Mouse (Mus musculus) limb, embryonic 14.5 days (tissue): Measurements from ENCODE around the gene Ttc3. TPM values are rescaled to one million over a fixed set of nuclear protein-coding genes. Genes with fewer than 3 reads are reported as not detected.
"Not testable (repeated sequence)": the region's sequence is repeated elsewhere in the genome, so short reads cannot be mapped to it uniquely, and the experiment has no call there.

ENCODE experiments used
- ATAC-seq: fragments of 200-750 bp; cut with Nextera tagmentation; 2 replicates; pipeline ENCODE4 v1.8.0; 2017; ENCODE audit warnings: low read depth, moderate number of reproducible peaks, moderate TSS enrichment; ENCODE audit not compliant: low FRiP score
- DNase-seq: peaks from one replicate; pipeline ENCODE4 v3.0.0-alpha.2; 2015; ENCODE audit warnings: low spot score
- H3K27ac ChIP-seq: fragments of 300-500 bp; sonication (generic); replicated peaks from 2 replicates; pipeline ENCODE4 v1.5.1; 2014; ENCODE audit warnings: low read depth, mild to moderate bottlenecking, low read length, moderate library complexity, mixed read lengths
- H3K27me3 ChIP-seq: fragments of 300-500 bp; sonication (generic); 2 replicates; pipeline ENCODE4 v1.6.1; 2014; ENCODE audit warnings: low read length, mixed read lengths; ENCODE audit not compliant: control insufficient read depth, insufficient read depth
- H3K36me3 ChIP-seq: fragments of 300-500 bp; sonication (generic); 2 replicates; pipeline ENCODE4 v1.6.1; 2014; ENCODE audit warnings: mild to moderate bottlenecking, low read length, moderate library complexity, mixed read lengths; ENCODE audit not compliant: control insufficient read depth, insufficient read depth
- H3K4me1 ChIP-seq: fragments of 300-500 bp; sonication (generic); 2 replicates; pipeline ENCODE4 v1.6.1; 2014; ENCODE audit warnings: antibody characterized with exemption, low read length, mixed read lengths; ENCODE audit not compliant: control insufficient read depth, insufficient read depth
- H3K4me2 ChIP-seq: fragments of 300-500 bp; sonication (generic); replicated peaks from 2 replicates; pipeline ENCODE4 v1.6.1; 2014; ENCODE audit warnings: low read depth, mild to moderate bottlenecking, low read length, moderate library complexity; ENCODE audit not compliant: severe bottlenecking
- H3K4me3 ChIP-seq: fragments of 300-500 bp; sonication (generic); replicated peaks from 2 replicates; pipeline ENCODE4 v1.5.1; 2014; ENCODE audit warnings: low read length
- H3K9ac ChIP-seq: fragments of 300-500 bp; sonication (generic); 2 replicates; pipeline ENCODE4 v1.6.1; 2014; ENCODE audit warnings: mild to moderate bottlenecking, low read depth, low read length, moderate library complexity; ENCODE audit not compliant: severe bottlenecking
- H3K9me3 ChIP-seq: fragments of 300-500 bp; sonication (generic); 2 replicates; pipeline ENCODE4 v1.6.1; 2016; ENCODE audit warnings: low read length; ENCODE audit not compliant: control insufficient read depth
- POLR2A ChIP-seq: fragments of 200-500 bp; IDR thresholded peaks from 2 replicates; pipeline ENCODE4 v1.8.0; 2012; ENCODE audit warnings: inconsistent platforms, mild to moderate bottlenecking, moderate library complexity, borderline replicate concordance; ENCODE audit not compliant: insufficient read depth, insufficient read length; ENCODE audit errors: extremely low read depth
- WGBS: fragments of 180-500 bp; shearing (Covaris S2); extraction: QIAGEN DNeasy Blood & Tissue Kit; methylation state at CpG from one replicate; pipeline ENCODE4 v1.1.7; 2014; 5-methylcytosine and 5-hydroxymethylcytosine counted together
- polyA plus RNA-seq, 2 experiments: library from polyadenylated mRNA; depleted of rRNA in 1 of 2; stranded (reverse) in 1 of 2; unstranded in 1 of 2; fragments of >200 nt; fragmentation: Nextera tagmentation in 1 of 2; extraction: Ambion mirVana in 1 of 2; gene quantifications; 2 replicates each; pipeline versions ENCODE4 v1.2.1 to v1.2.3; 2012 to 2014

Ttc3 gene
- polyA plus RNA-seq, 2 experiments: 123 to 294 TPM

GRCm38 (mm10) chr16:94487341-94487740, 116.9 kb downstream of the Ttc3 start:
- no peak overlapping the region for H3K27ac ChIP-seq
- H3K4me3 ChIP-seq: no peak overlapping the region
- WGBS: 73% methylated on average over 5 of the region's 5 CpGs
- TF ChIP-seq POLR2A: no peak
- H3K4me2 ChIP-seq: no peak overlapping the region
- no peak overlapping the region for H3K9ac ChIP-seq
- no peak for ATAC-seq
- H3K27me3 ChIP-seq: no peaks in the 10 kb centered on the region
- no peaks in the 10 kb centered on the region for H3K9me3 ChIP-seq
- H3K4me1 ChIP-seq: no peaks in the 10 kb centered on the region
- H3K36me3 ChIP-seq: no peaks in the 10 kb centered on the region
- DNase-seq: no peak

GRCm38 (mm10) chr16:94489326-94489725, 118.9 kb downstream of the Ttc3 start:
- Histone ChIP-seq H3K9ac (no peak overlapping the region), H3K27ac (no peak overlapping the region), H3K27me3 (no peaks in the 10 kb centered on the region), H3K4me3 (no peak overlapping the region), H3K36me3 (no peaks in the 10 kb centered on the region), H3K4me1 (no peaks in the 10 kb centered on the region), H3K9me3 (no peaks in the 10 kb centered on the region), H3K4me2 (no peak overlapping the region)
- no peak for DNase-seq
- no peak for ATAC-seq
- no peak for TF ChIP-seq POLR2A
- 93% methylated on average over 5 of the region's 5 CpGs for WGBS

- 94% methylated on average over 7 of the region's 7 CpGs for WGBS
- not testable (repeated sequence) for H3K4me3 ChIP-seq, H3K9me3 ChIP-seq, H3K4me2 ChIP-seq, DNase-seq, H3K9ac ChIP-seq, H3K27ac ChIP-seq, ATAC-seq, H3K27me3 ChIP-seq, H3K4me1 ChIP-seq
- H3K36me3 ChIP-seq: peaks cover 61% of the 10 kb centered on the region
Observed at GRCm38 (mm10) chr16:94497176-94497575, 126.8 kb downstream of the Ttc3 start.

- no peak for TF ChIP-seq POLR2A
- Histone ChIP-seq H3K4me1 (no peaks in the 10 kb centered on the region), H3K27me3 (no peaks in the 10 kb centered on the region), H3K4me3 (no peak overlapping the region), H3K27ac (no peak overlapping the region), H3K36me3 (peaks cover 63% of the 10 kb centered on the region), H3K9me3 (no peaks in the 10 kb centered on the region), H3K4me2 (no peak overlapping the region), H3K9ac (no peak overlapping the region)
- peak; percentile 41; the same call in 1 of the 2 replicates for ATAC-seq
- 66% methylated on average over 5 of the region's 5 CpGs for WGBS
- no peak for DNase-seq
Observed at GRCm38 (mm10) chr16:94497911-94498310, 127.5 kb downstream of the Ttc3 start.

DNA sequence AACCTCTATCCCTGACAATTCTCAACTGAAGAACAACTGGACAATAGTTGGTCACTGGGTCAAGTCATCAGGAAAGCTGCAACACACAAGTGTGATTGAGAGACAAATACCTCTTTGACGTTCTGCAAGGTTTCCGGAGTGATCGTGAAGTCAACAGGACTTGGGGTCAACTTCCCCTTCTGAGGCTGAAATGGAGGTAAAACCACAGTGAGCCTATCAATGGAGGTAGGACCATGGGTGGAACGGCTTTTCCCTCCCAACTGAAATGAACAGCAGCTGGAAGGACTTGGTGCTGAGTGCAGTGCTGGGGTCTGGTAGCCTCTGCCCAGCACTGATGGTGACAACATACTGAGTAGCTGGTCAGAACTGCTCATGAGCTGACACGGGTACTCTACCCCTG, 133.8 kb downstream of the Ttc3 start:
- H3K4me1 ChIP-seq: no peaks in the 10 kb centered on the region
- DNase-seq (no peak), ATAC-seq (no peak)
- H3K9me3 ChIP-seq: no peaks in the 10 kb centered on the region
- TF ChIP-seq POLR2A: no peak
- H3K27me3 ChIP-seq: no peaks in the 10 kb centered on the region
- peaks cover 78% of the 10 kb centered on the region for H3K36me3 ChIP-seq
- no peak overlapping the region for H3K4me2 ChIP-seq
- WGBS: 90% methylated on average over 5 of the region's 5 CpGs
- no peak overlapping the region for H3K4me3 ChIP-seq
- no peak overlapping the region for H3K9ac ChIP-seq
- H3K27ac ChIP-seq: no peak overlapping the region

DNA sequence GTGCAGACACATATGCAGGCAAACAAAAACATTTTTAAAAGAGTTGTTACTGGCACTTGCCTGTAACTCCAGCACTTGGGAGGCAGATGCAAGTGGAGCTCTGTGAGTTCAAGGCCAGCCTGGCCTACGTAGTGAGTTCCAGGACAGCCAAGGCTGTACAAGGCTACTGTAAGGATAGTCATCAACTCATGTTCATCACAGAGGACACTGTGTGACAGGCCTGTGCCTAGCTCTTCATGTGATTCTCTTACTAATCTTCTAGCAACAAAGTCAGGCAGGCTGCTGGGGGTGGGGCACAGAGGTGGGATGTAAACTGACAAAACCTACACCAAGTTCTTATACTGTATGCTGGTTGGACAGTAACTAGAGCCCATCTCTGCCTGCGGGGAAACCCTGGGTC, 136.7 kb downstream of the Ttc3 start:
- ATAC-seq: no peak
- Histone ChIP-seq H3K27me3 (no peaks in the 10 kb centered on the region), H3K4me3 (no peak overlapping the region), H3K9ac (no peak overlapping the region), H3K4me1 (no peaks in the 10 kb centered on the region), H3K36me3 (peaks cover 67% of the 10 kb centered on the region), H3K4me2 (no peak overlapping the region), H3K27ac (no peak overlapping the region), H3K9me3 (no peaks in the 10 kb centered on the region)
- WGBS: 90% methylated on average over 2 of the region's 2 CpGs
- no peak for TF ChIP-seq POLR2A
- DNase-seq: no peak
